Mouse (Mus musculus) bone marrow macrophage, adult 2 months (primary cell): Measurements from ENCODE around the gene Sult2b1.

Source experiments
- CTCF ChIP-seq: IDR thresholded peaks from 2 replicates; pipeline ENCODE4 v1.5.1; 2012; ENCODE audit warnings: low read depth, mild to moderate bottlenecking, low read length, moderate library complexity
- POLR2A ChIP-seq: IDR thresholded peaks from 2 replicates; pipeline ENCODE4 v1.6.1; 2012; ENCODE audit warnings: mild to moderate bottlenecking, low read depth, low read length, borderline replicate concordance

- TF ChIP-seq CTCF (no peak), POLR2A (no peak)
Measured at GRCm38 (mm10) chr7:45779081-45779641, 5.3 kb downstream of the Sult2b1 start.
